Mouse (Mus musculus) myocyte (in vitro differentiated cells): ENCODE data around the gene Tgds.

ENCODE experiments used
- CEBPB ChIP-seq: IDR thresholded peaks from 2 replicates; pipeline ENCODE4 v1.6.1; 2011; ENCODE audit warnings: mild to moderate bottlenecking, moderate library complexity; ENCODE audit not compliant: poor library complexity, insufficient read depth, severe bottlenecking
- E2F4 ChIP-seq: IDR thresholded peaks from one replicate; pipeline ENCODE4 v1.6.1; 2011; ENCODE audit warnings: mild to moderate bottlenecking, control low read depth, moderate library complexity; ENCODE audit not compliant: insufficient read depth
- MAX ChIP-seq: IDR thresholded peaks from one replicate; pipeline ENCODE4 v1.6.1; 2011; ENCODE audit warnings: low read depth, mild to moderate bottlenecking, control low read depth
- MYOD1 ChIP-seq, 3 experiments: IDR thresholded peaks; one replicate each; pipeline ENCODE4 v1.6.1; 2011; ENCODE audit warnings: control low read depth in 2 of 3, low read depth in 2 of 3, mild to moderate bottlenecking in 2 of 3, moderate library complexity in 1 of 3; ENCODE audit not compliant: insufficient read length in 2 of 3, control insufficient read depth in 1 of 3
- POLR2A ChIP-seq: IDR thresholded peaks from one replicate; pipeline ENCODE4 v1.6.1; 2011; ENCODE audit warnings: low read depth, mild to moderate bottlenecking, control low read depth, moderate library complexity; ENCODE audit not compliant: insufficient read length
- POLR2AphosphoS2 ChIP-seq: IDR thresholded peaks from one replicate; pipeline ENCODE4 v1.6.1; 2011; ENCODE audit warnings: low read depth, control low read depth; ENCODE audit not compliant: insufficient read length
- TCF12 ChIP-seq: IDR thresholded peaks from one replicate; pipeline ENCODE4 v1.6.1; 2011; ENCODE audit warnings: mild to moderate bottlenecking, control low read depth; ENCODE audit not compliant: poor library complexity, insufficient read depth, severe bottlenecking
- TCF3 ChIP-seq: IDR thresholded peaks from one replicate; pipeline ENCODE4 v1.6.1; 2011; ENCODE audit warnings: low read depth, control low read depth; ENCODE audit not compliant: insufficient read length
- USF1 ChIP-seq: IDR thresholded peaks from one replicate; pipeline ENCODE4 v1.6.1; 2011; ENCODE audit warnings: low read depth, mild to moderate bottlenecking, control low read depth, moderate library complexity

DNA sequence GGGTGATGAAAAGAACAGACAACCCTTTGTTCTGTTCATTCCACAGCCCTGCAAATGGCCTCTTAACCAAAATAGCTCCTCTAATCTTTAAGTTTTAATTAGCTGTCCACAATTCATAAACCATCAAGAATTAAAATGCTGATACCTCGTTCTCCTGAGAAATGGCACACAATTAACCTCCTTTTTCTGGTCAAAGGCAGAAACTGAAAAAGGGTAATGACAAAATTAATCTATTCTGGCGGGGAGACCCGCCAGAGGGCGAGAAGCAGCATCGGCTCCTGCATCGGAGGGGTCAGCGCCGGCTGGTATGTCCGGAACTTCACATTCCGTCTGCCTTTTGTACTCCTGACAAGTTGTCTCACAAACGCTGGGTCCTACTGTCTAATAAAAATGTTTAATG is 51.9 kb downstream of the Tgds start:
- TF ChIP-seq TCF12 (no peak), MYOD1 (IDR thresholded peaks at IDR 0.05; ENCODE audit: control insufficient read depth in 1 of 3, insufficient read length in 2 of 3, low read depth in 2 of 3) (no peak), POLR2A (no peak), MAX (no peak), E2F4 (no peak), CEBPB (no peak), TCF3 (no peak), USF1 (no peak), POLR2AphosphoS2 (no peak)
